Mouse (Mus musculus) megakaryocyte, embryonic 14.5 days (primary cell): ENCODE results near the gene Tiparp.

Source experiments
- FLI1 ChIP-seq: IDR thresholded peaks from 2 replicates; pipeline ENCODE4 v1.6.1; 2012; ENCODE audit warnings: low read length, inconsistent platforms, mixed read lengths
- GATA1 ChIP-seq: IDR thresholded peaks from 3 replicates; pipeline ENCODE4 v1.6.1; 2012; ENCODE audit warnings: mixed read lengths, low read length, inconsistent platforms, borderline replicate concordance

GRCm38 (mm10) chr3:65516526-65516925 lies 11.7 kb upstream of the Tiparp start:
- no peak for TF ChIP-seq FLI1
- TF ChIP-seq GATA1: no peak
